Mouse (Mus musculus): ENCODE data around the gene Mfsd7a.

- TF ChIP-seq MYOD1 (IDR thresholded peaks at IDR 0.05; ENCODE audit: control insufficient read depth in 1 of 3, insufficient read length in 2 of 3, low read depth in 2 of 3) (peak; percentile 61 to 88 (median 63)), POLR2A (IDR thresholded peaks at IDR 0.05; ENCODE audit: insufficient read length, low read depth) (no peak)
Observed at GRCm38 (mm10) chr5:108452422-108452821, 3.7 kb upstream of the Mfsd7a start.
